Mouse (Mus musculus): ENCODE measurements around the gene Map4k3. TPM values are rescaled to one million over a fixed set of nuclear protein-coding genes. Genes with fewer than 3 reads are reported as not detected.
"Not testable (repeated sequence)": the region's sequence is repeated elsewhere in the genome, so short reads cannot be mapped to it uniquely, and the experiment has no call there.

Gene Map4k3
- polyA plus RNA-seq, 1 experiment from 2014 or later: 31.1 TPM

- no peaks in the 10 kb centered on the region for H3K9me3 ChIP-seq
- H3K9ac ChIP-seq: no peak overlapping the region
- WGBS: 58% methylated on average over 5 of the region's 5 CpGs
- peaks cover 29% of the 10 kb centered on the region for H3K4me1 ChIP-seq
- peak overlapping the region; percentile 65; the same call in 1 of the 2 replicates for H3K27ac ChIP-seq
- no peak overlapping the region for H3K4me3 ChIP-seq
- no peak overlapping the region for H3K4me2 ChIP-seq
- ATAC-seq (ENCODE audit: insufficient number of reproducible peaks, low FRiP score, low TSS enrichment, low read depth): no peak
- no peaks in the 10 kb centered on the region for H3K36me3 ChIP-seq
- H3K27me3 ChIP-seq: no peaks in the 10 kb centered on the region
Measured at GRCm38 (mm10) chr17:80756043-80756442, 27.8 kb upstream of the Map4k3 start.

- peaks cover 29% of the 10 kb centered on the region for H3K4me1 ChIP-seq
- ATAC-seq (ENCODE audit: insufficient number of reproducible peaks, low FRiP score, low TSS enrichment, low read depth): no peak
- peak overlapping the region; percentile 65 for H3K27ac ChIP-seq
- H3K4me2 ChIP-seq: no peak overlapping the region
- H3K36me3 ChIP-seq: no peaks in the 10 kb centered on the region
- no peak overlapping the region for H3K9ac ChIP-seq
- 35% methylated on average over 9 of the region's 9 CpGs for WGBS
- no peaks in the 10 kb centered on the region for H3K27me3 ChIP-seq
- H3K4me3 ChIP-seq: no peak overlapping the region
- no peaks in the 10 kb centered on the region for H3K9me3 ChIP-seq
Measured at GRCm38 (mm10) chr17:80755076-80755871, 27.0 kb upstream of the Map4k3 start.

- Histone ChIP-seq H3K27ac (peak overlapping the region; percentile 65), H3K9ac (no peak overlapping the region), H3K4me1 (peaks cover 29% of the 10 kb centered on the region), H3K27me3 (no peaks in the 10 kb centered on the region), H3K36me3 (no peaks in the 10 kb centered on the region), H3K9me3 (no peaks in the 10 kb centered on the region), H3K4me3 (no peak overlapping the region), H3K4me2 (no peak overlapping the region)
- ATAC-seq (ENCODE audit: insufficient number of reproducible peaks, low FRiP score, low TSS enrichment, low read depth): no peak
- WGBS: 40% methylated on average over 8 of the region's 8 CpGs
Measured at GRCm38 (mm10) chr17:80754589-80754988, 26.3 kb upstream of the Map4k3 start.

GRCm38 (mm10) chr17:80752466-80752865, 24.2 kb upstream of the Map4k3 start:
- no peak for ATAC-seq (ENCODE audit: insufficient number of reproducible peaks, low FRiP score, low TSS enrichment, low read depth)
- Histone ChIP-seq H3K9me3 (no peaks in the 10 kb centered on the region), H3K4me3 (no peak overlapping the region), H3K27ac (no peak overlapping the region), H3K4me2 (no peak overlapping the region), H3K27me3 (no peaks in the 10 kb centered on the region), H3K9ac (no peak overlapping the region), H3K4me1 (peaks cover 29% of the 10 kb centered on the region), H3K36me3 (no peaks in the 10 kb centered on the region)
- WGBS: 20% methylated on average over 1 of the region's 1 CpGs

- Histone ChIP-seq H3K4me3 (no peak overlapping the region), H3K27ac (no peak overlapping the region), H3K9me3 (no peaks in the 10 kb centered on the region), H3K4me2 (no peak overlapping the region), H3K27me3 (no peaks in the 10 kb centered on the region), H3K4me1 (no peaks in the 10 kb centered on the region), H3K9ac (no peak overlapping the region), H3K36me3 (no peaks in the 10 kb centered on the region)
- WGBS: 81% methylated on average over 5 of the region's 5 CpGs
- no peak for ATAC-seq (ENCODE audit: insufficient number of reproducible peaks, low FRiP score, low TSS enrichment, low read depth)
Measured at GRCm38 (mm10) chr17:80739421-80739820, 11.1 kb upstream of the Map4k3 start.

- H3K4me1 ChIP-seq: no peaks in the 10 kb centered on the region
- no peaks in the 10 kb centered on the region for H3K9me3 ChIP-seq
- H3K27me3 ChIP-seq: no peaks in the 10 kb centered on the region
- no peak overlapping the region for H3K9ac ChIP-seq
- 70% methylated on average over 6 of the region's 6 CpGs for WGBS
- no peak for ATAC-seq (ENCODE audit: insufficient number of reproducible peaks, low FRiP score, low TSS enrichment, low read depth)
- H3K36me3 ChIP-seq: no peaks in the 10 kb centered on the region
- no peak overlapping the region for H3K27ac ChIP-seq
- no peak overlapping the region for H3K4me3 ChIP-seq
- no peak overlapping the region for H3K4me2 ChIP-seq
Measured at GRCm38 (mm10) chr17:80734700-80735099, 6.4 kb upstream of the Map4k3 start.

- Histone ChIP-seq H3K27ac (no peak overlapping the region), H3K4me3 (no peak overlapping the region)
- no peak for ATAC-seq (ENCODE audit: insufficient number of reproducible peaks, low FRiP score, low TSS enrichment, low read depth)
Measured at GRCm38 (mm10) chr17:80733121-80733800, 5.0 kb upstream of the Map4k3 start.

GRCm38 (mm10) chr17:80732256-80732655, 4.0 kb upstream of the Map4k3 start:
- H3K36me3 ChIP-seq: no peaks in the 10 kb centered on the region
- no peak overlapping the region for H3K4me3 ChIP-seq
- ATAC-seq (ENCODE audit: insufficient number of reproducible peaks, low FRiP score, low TSS enrichment, low read depth): no peak
- no peak overlapping the region for H3K4me2 ChIP-seq
- no peaks in the 10 kb centered on the region for H3K9me3 ChIP-seq
- no peak overlapping the region for H3K27ac ChIP-seq
- no peaks in the 10 kb centered on the region for H3K27me3 ChIP-seq
- WGBS: 54% methylated on average over 4 of the region's 4 CpGs
- no peak overlapping the region for H3K9ac ChIP-seq
- peaks cover 6% of the 10 kb centered on the region; the same call in 1 of the 2 replicates for H3K4me1 ChIP-seq

More at GRCm38 (mm10) chr17:80733121-80733800, 5.0 kb upstream of the Map4k3 start:
- no peak overlapping the region for H3K9ac ChIP-seq
- H3K4me1 ChIP-seq: peaks cover 6% of the 10 kb centered on the region; the same call in 1 of the 2 replicates
- no peaks in the 10 kb centered on the region for H3K9me3 ChIP-seq
- H3K4me2 ChIP-seq: no peak overlapping the region
- H3K27me3 ChIP-seq: no peaks in the 10 kb centered on the region
- 81% methylated on average over 12 of the region's 12 CpGs for WGBS
- H3K36me3 ChIP-seq: no peaks in the 10 kb centered on the region

GRCm38 (mm10) chr17:80730283-80730682, 2.0 kb upstream of the Map4k3 start:
- peaks cover 15% of the 10 kb centered on the region for H3K4me1 ChIP-seq
- H3K4me3 ChIP-seq; H3K9me3 ChIP-seq; H3K27ac ChIP-seq; H3K27me3 ChIP-seq; H3K36me3 ChIP-seq; ATAC-seq (ENCODE audit: insufficient number of reproducible peaks, low FRiP score, low TSS enrichment, low read depth); H3K9ac ChIP-seq; H3K4me2 ChIP-seq: not testable (repeated sequence)
- WGBS: 90% methylated on average over 6 of the region's 6 CpGs

- Histone ChIP-seq H3K4me3 (no peak overlapping the region), H3K9ac (no peak overlapping the region), H3K36me3 (no peaks in the 10 kb centered on the region), H3K9me3 (no peaks in the 10 kb centered on the region), H3K4me2 (no peak overlapping the region), H3K27me3 (no peaks in the 10 kb centered on the region), H3K27ac (no peak overlapping the region), H3K4me1 (peaks cover 15% of the 10 kb centered on the region)
- WGBS: 80% methylated on average over 5 of the region's 5 CpGs
- no peak for ATAC-seq (ENCODE audit: insufficient number of reproducible peaks, low FRiP score, low TSS enrichment, low read depth)
Measured at GRCm38 (mm10) chr17:80729825-80730224, 1.5 kb upstream of the Map4k3 start.

- ATAC-seq (ENCODE audit: insufficient number of reproducible peaks, low FRiP score, low TSS enrichment, low read depth): no peak
- Histone ChIP-seq H3K27me3 (no peaks in the 10 kb centered on the region), H3K4me1 (peaks cover 21% of the 10 kb centered on the region), H3K4me3 (no peak overlapping the region), H3K4me2 (peak overlapping the region; percentile 77; the same call in 1 of the 2 replicates), H3K9me3 (no peaks in the 10 kb centered on the region), H3K36me3 (no peaks in the 10 kb centered on the region), H3K9ac (no peak overlapping the region), H3K27ac (peak overlapping the region; percentile 97)
- 34% methylated on average over 9 of the region's 9 CpGs for WGBS
Measured at GRCm38 (mm10) chr17:80729080-80729749, 930 bp upstream of the Map4k3 start.
